Mouse (Mus musculus): ENCODE measurements around the gene Snx29.

DNA sequence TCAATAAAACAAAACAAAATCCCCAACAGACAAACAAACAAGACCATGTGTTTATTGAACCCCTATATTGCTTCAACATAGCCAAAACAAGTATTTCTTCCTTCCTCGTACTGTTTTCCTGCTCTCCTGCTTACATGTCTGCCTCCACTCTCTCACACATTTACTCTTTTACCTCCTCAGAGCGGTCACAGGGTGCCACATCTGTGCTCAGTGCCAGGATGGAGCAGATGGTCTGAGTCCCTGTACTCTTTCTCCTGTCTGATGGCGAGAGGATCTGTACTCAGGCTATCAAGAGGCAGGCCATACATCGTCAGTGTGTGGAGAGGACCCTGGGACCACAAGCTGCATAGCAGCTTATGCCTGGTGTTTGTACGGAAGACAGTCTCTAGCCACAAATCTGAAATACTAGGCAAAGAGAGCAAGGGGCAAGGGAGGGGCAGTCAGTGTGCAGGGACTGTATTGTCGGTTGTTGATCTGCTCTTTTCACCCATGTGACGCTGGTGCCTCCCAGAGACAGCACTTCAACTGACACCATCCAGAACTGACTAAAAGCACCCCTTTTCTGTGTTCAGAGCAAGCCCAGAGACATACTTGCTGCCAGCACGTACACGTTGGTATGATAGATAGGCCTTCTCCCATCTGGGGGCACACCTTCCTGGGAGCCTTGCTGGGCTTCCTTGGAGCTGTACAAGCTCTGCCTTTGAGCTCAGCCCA, 368.9 kb downstream of the Snx29 start:
- TF ChIP-seq CTCF (IDR thresholded peaks at IDR 0.05; ENCODE audit: insufficient read depth, low read depth, low read length) = no peak
- TF ChIP-seq POLR2A (IDR thresholded peaks at IDR 0.05; ENCODE audit: insufficient read depth, low read depth, low read length) = no peak
